Mouse (Mus musculus) monocyte, adult 2 months (primary cell): ENCODE data around the gene Axl.

Source experiments
- DNase-seq, 2 experiments: peaks; one replicate each; pipeline ENCODE4 v3.0.0; 2022; ENCODE audit warnings: low spot score in 2 of 2, low read depth in 1 of 2

The Axl gene

GRCm38 (mm10) chr7:25712801-25713200 lies 75.7 kb downstream of the Axl start:
- DNase-seq = no peak

DNA sequence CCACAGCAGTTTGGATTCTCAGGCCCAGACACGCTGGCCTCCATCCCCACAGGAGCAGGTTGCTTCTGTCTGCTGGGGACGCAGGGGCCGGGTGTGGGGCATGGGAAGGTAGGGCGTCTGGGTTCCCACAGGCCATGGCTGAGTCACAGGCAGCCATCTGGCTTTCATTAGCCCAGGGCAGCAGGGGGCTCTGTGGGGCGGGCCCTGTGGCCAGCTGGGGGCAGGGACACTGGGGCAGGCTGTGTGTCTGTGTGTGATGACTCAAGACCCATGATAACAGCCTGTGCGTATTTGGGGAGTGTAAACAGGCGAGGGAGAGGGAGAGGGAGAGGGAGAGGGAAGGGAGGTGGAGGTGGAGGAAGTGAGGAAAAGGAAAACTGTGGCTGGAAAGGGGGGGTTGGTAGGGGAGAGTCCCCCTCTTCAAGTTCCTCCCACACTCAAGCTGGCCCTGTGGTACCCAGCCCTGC lies 76.7 kb downstream of the Axl start:
- DNase-seq = peak in 1 of 2 experiments; percentile 80

- DNase-seq = no peak
These were observed 77.3 kb downstream of the Axl start for GRCm38 (mm10) chr7:25711165-25711564.

DNA sequence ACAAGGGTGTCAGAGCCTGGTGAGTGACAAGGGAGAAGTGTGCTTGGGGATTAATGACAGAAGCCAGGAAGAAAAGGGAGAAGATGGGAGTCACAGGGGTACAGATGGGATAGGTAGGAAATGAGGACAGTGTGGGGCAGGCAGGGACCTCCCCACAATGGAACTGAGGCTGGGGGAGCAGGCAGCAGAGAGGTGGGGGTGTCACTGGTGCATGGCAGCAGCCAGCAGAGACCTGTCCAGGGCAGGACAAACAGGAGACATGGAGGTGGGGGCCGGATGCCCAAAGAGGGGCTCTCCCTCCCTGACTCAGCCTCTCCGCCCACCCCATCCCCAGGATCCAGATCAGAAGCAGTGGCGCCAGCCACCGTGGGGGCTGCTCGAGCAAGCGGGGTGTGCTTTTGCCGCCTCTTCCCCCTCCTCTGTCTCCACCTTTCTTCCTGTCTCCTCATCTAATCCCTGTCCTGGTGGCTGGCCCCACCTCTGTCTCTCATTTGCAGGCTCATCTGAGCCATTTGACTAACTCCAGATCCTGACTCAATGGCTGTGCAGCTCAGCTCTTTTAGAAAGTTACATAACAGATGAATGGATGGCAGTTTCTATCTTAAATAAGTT lies 77.9 kb downstream of the Axl start:
- no peak for DNase-seq

DNA sequence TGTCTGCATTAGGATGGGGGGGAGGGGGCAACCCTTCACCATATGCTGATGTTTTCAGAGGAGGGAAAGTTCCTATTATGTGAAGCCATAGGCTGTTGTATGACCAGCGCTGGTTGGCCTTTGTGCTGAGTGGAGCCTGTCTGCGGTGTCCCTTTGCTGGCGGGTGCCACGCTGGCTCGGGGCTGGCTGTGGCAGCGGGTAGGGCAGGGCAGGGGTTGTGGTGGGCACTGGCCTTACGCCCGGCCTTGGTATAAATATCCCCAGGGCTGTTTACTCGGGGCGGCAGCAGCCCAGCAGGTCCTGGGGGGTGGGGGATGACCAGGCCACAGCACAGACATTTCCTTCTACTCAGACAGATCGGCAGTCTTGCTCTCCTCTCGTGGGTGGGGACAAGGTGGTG lies 78.5 kb downstream of the Axl start:
- DNase-seq = no peak

DNA sequence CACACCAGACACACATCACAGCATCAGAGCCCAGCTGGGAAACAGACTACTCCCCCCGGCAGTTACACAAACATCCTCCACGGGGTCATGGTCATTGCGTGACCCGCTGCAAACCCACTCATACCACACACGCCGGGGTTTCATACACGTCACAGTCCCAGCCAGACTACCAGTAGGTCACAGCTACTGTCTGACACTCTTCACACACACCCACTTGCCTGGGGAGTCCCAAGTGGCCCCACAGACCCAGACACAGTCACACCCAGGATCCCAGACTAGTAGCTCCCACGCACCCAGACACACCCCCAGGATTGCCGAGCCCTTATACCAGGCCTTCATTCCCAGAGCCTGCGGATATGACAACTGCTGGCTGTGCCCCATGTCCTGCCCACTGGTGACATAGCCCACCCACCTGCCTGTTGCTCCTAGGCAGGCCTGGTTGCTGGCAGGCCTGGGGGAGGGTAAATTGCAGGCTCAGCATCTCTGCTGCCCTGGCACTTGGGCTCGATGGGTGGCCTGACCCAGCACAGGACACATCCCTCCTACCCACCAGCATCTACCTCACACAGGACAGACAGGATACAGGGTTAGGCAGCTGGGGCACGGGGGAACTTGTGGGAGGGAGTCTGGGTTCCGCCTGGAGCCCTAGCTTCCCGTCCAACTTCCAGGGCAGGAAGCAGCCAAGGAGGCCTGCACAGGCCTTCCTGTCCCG lies 80.8 kb downstream of the Axl start:
- DNase-seq = peak in 1 of 2 experiments; percentile 81
